Mouse (Mus musculus): ENCODE data around the gene 4930550C14Rik.

Gene 4930550C14Rik

DNA sequence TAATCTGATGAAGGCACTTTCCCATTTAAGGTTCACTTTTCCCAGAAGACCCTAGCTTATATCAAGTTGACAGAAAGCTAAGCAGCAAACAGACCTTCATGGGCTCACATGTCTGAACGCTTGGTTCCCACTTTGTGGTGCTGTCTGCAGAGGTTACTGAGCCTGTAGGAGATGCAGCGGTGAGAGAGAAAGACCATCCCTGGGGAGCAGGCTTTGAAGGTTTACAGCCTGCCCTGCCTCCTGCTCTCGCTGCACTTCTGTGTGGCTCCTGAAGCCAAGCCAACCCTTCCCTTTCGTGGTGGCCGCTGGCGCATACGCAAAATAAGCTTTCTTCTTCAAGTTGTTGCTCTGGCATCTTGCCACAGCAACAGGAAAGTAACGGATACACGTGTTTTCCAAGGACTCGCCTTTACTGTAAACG, at the start of gene 4930550C14Rik:
TSS of gene 4930550C14Rik (plus strand) at position 35 of the 421 bp plus-strand sequence.
- peak; percentile 61 for DNase-seq (ENCODE audit: low spot score)

DNA sequence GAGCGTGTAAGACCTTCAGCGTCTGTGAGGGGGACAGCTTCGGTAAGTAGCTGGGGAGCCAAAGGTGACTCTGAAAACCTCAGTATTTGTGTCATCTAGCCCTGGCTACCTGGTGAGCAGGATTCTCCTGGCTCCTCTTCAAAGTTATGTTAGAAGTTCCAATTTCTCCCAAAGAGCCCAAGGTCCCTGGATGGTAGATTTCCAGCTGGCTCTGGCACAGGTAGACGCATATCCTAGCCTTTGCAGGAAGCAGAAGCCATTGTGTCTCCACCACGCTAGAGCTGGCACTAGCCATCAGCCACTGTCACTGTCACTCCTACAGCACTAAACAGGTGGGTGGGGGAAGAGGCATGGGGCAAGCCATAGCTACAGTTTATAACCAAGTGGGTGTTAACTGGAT, 49.0 kb upstream of the 4930550C14Rik start:
- DNase-seq (ENCODE audit: low spot score), result no peak

DNA sequence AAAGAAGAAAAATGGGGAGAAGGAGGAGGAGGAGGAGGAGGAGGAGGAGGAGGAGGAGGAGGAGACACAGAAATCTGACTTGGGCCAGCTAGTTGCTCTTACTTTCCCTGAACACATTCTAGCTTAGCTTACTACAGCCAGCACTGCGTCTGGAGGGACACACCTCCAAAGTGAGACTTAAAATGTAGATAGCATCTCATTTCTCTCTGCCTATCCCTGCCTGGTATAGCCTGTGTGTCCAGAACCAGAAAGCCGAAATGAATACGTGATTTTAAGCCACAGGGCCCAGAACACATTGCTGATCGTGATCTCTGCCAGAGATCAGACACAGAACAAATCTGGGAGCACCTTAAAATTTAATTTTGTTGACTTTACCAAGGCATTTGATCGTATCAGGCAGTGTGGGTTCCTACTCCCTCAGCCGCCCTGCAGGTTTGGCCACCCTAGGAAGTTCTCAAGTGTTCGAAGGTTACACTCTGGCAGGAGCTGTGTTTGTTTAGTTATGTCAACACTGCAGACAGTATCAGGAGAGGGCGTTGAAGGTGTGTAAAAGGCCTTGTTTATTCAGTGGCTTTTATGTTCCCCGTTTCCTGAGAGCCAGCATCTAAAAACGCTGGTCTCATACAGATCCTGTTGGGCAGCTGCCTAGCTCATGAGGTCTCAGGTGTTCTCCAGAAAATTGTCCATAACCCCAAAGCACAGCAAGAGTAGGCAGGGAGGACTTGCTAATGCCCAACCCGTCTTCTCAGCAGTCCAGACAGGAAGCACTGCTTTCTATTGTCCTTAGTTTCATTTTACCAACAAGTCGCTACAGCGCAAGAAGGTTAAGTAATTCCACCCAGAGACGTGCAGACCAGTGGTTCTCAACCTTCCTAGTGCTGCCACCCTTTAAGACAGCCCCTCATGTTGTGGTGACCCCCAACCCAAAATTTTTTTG, 45.6 kb upstream of the 4930550C14Rik start:
- DNase-seq (ENCODE audit: low spot score), result no peak

DNA sequence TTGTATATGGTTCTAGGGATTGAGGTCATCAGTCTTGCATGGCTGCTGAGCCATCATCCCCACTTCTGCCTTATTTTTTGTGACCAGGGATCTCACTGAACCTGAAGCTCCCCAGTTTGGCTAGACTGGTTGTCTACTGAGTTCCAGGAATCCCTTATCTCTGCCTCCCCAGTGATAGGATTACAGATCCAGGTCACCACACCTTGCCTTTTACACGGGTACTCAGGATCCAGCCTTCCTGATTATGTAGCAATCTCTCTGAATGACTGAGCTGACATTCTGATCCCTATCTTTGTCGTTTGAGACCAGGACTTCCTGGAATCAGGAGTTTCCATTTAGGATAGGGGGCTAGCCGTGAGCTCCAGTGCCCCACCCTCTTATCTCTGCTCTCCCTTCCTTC, 30.8 kb upstream of the 4930550C14Rik start:
- no peak for DNase-seq (ENCODE audit: low spot score)

DNA sequence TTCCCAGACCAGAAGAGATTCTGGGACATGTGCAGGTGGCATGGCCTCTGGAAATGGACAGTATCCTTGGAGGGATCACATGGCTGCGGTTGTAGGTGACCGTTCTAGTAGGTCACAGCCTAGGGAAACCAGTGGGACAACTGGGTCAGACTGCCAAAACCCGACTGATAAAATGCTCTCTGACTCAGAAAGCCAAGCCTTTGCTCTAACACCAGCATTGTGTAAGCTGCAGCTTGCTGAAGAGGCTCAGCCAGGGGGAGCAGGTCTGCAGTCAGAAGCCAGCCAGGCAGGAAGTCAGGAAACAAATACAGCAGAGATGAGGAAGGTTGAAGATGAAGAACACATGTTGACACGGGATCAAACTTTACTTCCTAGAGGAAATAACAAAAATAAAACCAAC, 26.2 kb upstream of the 4930550C14Rik start:
- DNase-seq (ENCODE audit: low spot score), result no peak

DNA sequence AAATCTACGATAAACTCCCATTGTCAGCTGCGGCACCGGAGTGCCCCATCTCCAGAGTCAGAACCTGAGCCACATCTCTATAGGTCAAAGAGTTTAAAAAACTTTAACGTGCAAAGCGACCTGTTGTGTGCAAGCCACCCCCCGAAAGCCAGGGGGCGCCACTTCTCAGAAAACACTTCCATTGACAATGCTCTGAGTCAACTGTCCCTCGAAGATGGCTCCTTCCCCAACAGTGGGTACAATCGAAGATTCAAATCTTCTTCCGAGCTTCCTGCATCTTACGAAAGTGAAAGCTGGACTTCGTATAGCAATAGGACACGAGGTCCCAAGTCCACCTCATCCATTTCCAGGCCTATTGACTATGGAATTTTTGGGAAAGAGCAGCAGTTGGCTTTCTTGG, 25.3 kb upstream of the 4930550C14Rik start:
- DNase-seq (ENCODE audit: low spot score), result no peak

DNA sequence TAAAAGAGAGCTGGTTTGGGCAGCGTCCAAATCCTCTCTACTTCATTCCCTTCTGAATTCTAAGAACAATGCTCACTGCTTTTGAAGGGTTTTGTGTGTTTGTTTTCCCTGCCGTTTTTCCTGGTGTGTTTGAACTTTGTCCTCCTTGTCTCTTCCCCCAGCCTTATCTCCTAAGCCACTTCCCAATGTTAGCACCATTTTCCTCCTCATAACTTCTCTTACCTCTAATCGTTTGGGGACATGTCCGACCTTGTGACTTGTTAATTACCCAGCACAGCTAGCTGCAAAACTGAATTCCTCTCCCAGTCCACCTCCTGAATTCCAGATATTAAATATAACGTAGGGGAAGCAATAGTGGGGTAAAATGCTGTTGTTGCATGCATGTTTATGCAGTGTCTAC, 24.5 kb upstream of the 4930550C14Rik start:
- no peak for DNase-seq (ENCODE audit: low spot score)

DNA sequence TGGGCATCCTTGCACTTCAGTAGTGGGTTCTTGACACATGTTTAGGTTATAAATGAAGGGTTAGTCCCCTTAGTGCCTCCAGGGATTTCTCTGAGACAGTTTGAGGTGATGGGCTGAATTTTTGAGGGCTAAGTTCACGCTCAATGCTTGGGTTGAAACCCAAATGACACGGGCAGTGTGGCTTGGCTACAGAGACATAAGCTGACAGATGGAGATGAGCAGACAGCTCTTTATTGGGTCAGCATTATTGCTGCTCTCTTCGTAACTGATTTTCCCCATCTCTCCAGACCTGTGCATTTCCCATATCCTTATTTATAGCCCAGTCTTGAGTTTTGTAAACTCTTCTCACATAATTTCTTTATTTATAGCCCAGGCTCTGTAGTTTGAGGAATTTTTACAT, 24.0 kb upstream of the 4930550C14Rik start:
- DNase-seq (ENCODE audit: low spot score), result no peak

DNA sequence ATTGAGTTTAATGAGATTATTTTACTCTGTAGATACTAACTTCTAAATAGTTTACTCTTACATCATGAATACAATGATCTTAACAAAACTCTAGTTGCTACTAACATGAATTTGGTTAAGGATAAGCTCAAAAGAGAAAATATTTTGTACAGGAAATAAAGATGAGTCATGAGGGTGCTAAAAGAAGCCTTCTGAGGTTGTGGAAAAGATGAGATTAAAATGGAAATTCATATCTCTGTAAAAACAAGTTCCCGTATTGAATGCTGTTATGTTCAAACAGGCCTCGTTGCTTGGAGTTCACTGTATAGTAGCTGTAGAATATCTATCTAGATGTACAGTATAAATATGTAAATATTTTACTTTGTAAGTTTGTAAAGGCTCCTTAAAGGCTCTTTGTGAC, 21.5 kb upstream of the 4930550C14Rik start:
- no peak for DNase-seq (ENCODE audit: low spot score)

DNA sequence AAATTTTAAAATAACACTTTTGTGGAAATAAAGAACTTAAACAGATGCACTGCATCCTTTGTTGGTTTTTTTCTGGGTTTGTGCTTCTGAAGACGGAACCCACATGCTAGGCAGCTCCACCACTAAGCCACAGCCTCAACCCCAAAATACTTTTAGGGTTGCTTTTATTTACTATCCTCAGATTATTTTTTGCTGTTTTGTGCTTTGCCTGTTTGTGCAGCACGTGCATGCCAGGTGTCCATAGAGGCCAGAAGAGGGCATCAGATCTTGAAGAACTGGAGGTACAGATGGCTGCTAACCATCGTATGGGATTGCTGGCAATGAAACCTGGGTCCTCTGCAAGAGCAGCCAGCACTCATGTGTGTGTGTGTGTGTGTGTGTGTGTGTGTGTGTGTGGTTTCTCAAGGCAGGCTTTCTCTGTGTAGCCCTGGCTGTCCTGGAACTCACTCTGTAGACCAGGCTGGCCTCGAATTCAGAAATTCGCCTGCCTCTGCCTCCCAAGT, 21.0 kb upstream of the 4930550C14Rik start:
- no peak for DNase-seq (ENCODE audit: low spot score)

DNA sequence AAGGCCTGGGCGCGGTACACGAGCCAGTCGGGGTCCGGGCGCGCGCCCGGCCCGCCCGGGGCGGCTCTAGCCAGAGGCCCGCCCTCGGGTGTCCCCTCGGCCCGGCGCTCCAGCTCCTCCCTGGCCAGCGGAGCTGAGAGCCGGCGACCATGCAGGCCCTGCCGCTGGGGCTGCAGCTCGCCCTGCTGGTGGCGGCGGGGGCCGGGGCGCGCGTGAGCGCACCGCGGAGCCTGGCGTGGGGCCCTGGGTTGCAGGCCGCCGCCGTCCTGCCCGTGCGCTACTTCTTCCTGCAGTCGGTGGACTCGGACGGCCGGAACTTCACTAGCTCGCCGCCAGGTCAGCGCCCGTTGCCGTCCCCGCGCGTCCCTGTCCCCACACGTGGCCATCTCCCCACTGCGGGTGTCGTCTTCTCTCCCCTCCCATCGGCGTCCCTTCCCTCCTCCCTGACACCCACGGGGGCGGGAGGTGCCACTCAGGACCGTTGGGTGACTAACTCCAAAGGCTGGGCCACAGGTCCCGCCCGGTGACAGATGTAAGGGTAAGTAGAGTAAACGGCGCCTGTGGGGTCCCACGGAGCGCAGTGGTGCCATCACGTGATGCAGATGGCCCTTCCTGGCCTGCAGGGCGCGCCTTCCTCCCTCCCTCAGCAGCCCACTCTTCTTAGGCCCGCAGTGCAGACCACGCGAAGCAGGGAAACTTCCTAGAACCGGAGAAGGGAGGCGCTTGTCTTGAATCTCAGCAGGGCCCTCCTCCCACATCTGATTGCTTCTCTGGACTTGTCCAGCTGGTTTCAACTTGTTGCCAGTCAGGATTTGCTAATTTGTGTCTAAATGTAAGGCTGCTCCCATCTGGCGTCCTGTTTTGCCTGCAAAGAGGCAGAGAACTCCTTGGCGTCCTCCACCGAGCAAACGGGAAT, 17.9 kb upstream of the 4930550C14Rik start, which contains the start of gene Kdelc2:
TSS of gene Kdelc2 (plus strand) at position 75 of the 916 bp plus-strand sequence.
- peak; percentile 78 for DNase-seq (ENCODE audit: low spot score)

DNA sequence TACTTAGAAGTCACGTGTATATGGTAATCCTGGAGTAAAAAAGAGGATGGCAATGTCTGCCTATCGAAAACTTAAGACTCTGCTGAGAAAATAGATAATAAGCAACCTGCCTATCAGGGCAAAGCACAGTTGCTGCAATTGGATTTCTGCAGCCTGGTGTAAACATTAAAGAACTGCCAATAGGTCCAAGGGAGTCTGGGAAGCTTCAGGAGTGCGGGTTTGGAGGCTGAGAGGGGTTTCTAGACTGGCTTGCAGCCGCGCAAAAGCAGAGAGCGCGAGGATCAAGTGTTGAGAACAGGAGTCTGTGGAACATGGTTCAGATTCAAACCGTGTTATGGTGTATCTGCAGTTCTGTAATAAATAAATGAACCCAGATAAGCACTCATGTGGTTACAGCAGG, 17.3 kb upstream of the 4930550C14Rik start:
- no peak for DNase-seq (ENCODE audit: low spot score)

DNA sequence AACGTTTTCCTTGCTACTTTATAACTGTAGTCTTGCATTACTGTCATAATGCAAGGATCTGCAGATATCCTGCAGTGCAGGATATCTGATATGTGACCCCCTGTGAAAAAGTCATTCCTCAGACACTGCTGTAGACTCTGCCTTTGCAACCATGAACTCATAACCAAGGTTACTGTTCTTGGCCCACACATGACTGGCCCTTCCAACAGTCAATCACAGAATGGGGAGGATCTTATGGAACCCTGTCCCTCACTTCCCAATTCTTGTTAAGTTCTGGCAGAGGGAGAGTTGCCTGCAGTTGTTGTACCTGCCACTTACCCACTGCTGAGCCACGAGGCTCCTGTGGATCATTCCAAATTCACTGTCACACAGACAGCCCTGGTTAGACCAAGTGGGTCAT, 14.7 kb upstream of the 4930550C14Rik start:
- no peak for DNase-seq (ENCODE audit: low spot score)

DNA sequence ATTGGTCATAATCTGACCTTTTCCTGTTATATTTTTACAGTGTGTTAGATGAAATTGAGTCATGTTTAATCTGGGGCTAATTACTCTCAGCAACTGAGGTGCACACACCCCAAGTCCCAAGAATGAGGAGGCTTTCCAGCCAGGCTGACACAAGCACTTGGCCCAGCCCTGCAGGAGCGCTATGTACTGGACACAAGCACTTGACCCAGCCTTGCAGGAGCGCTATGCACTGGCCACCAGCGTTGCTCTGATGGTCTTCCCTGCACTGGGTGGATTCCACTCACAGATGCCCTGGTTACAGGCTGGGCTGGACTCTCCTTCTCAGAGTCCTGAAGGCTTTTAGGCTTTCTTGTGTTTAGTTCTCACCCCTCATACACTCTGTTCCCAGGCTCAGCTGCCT, 13.0 kb upstream of the 4930550C14Rik start:
- DNase-seq (ENCODE audit: low spot score), result no peak

DNA sequence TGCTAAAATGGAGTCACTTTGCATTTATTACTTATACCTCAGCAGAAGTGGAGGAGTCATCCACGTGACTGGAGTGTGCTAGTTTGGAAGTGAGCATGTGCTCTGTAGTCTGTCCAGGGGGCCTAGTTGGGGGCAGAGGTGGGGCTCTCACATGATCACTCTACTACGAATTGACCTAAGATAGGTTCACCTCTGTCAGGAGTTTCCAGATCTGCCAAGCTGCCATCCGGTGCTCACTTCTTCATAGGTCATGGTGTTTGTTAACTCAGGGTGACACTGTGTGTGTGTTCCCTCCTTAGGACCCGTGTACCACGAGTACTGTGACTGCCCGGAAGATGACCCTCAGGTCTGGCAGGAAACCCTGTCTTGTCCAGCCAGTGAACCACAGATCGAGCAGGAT, 12.0 kb upstream of the 4930550C14Rik start:
- DNase-seq (ENCODE audit: low spot score), result no peak

DNA sequence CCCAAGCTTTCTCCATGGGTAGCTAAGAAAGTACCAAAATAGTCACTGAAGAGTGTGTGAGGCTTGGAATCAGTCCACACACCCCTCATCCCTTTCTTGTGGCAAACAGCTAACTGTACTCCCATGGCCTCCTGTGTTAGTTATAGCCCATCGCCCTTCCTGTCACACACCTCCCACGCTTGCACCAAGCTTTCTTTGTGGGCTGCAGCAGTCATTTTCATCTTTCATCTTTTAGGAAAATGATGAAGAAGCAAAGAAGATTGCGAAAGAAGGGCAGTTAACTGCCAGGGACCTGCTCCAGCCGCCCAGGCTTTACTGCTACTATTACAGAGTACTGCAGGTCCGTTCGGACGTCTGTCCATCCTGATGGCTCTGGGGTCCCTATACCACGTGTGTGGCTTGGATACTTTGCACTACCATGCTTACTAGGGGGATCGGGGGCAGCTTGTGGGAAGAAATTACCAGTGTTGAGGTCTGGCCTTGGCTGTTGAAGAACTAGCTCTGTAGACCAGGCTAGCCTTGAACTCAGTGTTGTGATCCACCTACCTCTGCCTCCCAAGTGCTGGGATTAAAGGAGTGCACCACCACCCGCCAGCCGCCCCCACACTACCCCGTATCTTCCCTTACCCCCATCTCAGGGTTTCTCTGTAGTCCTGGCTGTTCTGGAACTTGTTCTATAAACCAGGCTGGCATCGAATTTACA, 4.3 kb upstream of the 4930550C14Rik start:
- DNase-seq (ENCODE audit: low spot score), result no peak

DNA sequence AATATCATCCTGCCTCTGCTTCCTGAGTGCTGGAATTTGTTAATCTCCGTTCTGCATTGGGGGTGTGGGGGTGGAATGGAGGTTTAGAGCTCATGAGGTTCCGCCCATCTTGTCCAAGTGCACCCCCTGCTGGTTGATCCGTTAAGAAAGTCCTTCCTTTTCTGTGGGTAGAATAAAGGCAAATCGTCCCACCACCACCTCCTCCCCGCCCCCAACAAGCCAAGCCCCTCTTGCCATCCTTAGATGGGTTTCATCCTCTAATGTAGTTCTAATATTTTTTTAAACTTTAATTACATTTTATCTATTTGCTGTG, 3.8 kb upstream of the 4930550C14Rik start:
- no peak for DNase-seq (ENCODE audit: low spot score)

DNA sequence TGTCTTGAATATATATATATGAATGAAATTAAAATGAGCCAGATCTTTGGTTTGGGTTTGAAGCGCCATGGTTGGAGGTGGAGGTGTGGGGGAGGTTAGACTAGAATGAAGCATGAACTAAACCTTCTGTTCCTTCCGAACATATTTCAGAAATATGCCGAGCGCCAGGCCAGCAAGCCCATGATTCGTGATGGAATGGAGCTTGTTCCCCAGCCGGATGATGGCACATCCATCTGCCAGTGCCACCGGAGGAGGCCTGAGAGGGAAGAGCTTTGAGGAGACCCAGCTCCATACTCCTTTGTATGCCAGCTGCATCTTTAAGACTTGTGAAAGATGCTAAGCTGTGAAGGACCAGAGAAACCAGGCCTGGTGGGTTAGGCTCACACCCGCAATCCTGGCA, 2.6 kb upstream of the 4930550C14Rik start:
- no peak for DNase-seq (ENCODE audit: low spot score)

DNA sequence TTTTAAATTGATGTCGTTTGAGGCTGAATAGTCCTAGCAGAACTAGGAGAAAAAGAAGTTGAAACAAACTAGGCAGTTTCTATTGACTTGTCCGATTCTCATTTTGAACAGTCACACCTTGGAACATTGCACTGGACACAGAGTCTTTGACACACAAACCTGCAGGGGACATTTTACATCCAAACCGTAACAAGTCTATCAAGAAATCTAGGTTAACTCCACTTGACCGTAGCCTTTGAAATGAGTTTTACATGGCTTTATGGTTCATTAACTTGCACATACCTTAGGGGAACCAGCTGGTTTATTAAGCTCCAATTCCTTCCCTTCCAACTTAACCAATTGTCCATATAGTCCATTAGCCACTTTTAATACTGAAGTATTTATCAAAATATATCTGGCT, 1.4 kb upstream of the 4930550C14Rik start:
- no peak for DNase-seq (ENCODE audit: low spot score)

DNA sequence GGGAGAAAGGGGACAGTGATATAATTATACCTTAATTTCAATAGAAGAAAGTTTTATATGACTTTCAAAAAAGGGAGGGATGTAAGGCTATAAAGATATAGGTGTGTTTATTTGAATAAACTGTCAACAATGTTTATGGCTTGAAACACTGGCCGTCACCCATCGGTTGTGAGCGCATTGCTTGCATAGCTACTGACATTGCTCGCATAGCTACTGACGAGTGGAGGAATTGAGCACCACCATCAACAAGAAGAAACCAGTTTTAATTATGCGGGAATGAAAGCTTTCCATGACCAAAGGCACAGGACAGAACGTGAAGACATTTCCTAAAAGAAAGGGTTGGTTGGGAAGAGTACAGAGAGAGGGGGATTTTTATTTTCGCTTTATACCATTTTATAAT, 979 bp upstream of the 4930550C14Rik start:
- no peak for DNase-seq (ENCODE audit: low spot score)

DNA sequence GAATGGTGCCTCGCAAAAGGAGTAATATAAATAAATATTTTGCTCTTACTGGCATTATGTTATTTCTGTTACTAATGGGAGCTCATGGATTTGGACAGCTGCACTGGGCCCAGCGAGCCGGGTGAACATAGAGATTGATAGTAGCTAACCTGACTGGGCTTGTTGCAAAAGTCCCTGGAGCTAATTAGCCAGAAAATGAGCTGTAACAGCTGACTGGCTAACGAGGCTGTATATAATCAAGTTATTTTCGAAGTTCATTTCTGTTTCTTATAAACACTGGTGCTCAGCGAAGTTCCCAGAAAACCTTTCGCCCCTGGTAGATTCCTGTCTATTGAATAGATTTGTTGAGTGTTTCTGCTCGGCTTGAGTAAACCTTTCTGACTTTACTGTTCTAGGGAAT, 866 bp downstream of the 4930550C14Rik start:
- no peak for DNase-seq (ENCODE audit: low spot score)

Measured in ovary, adult 18-20 months (tissue).